Mouse (Mus musculus): ENCODE results near the gene Gm49395. TPM values are rescaled to one million over a fixed set of nuclear protein-coding genes. Genes with fewer than 3 reads are reported as not detected.
A peak's percentile ranks its signal among the peaks of the same experiment; 100 is the strongest.

The Gm49395 gene
- polyA plus RNA-seq, 1 experiment from 2014 or later, result 2.6 TPM

GRCm38 (mm10) chr13:115096216-115096615 lies 5.5 kb downstream of the Gm49395 start:
- no peak overlapping the region for H3K27ac ChIP-seq (replicated peaks)
- H3K4me1 ChIP-seq (replicated peaks), result peaks cover 5% of the 10 kb centered on the region
- H3K9ac ChIP-seq, result no peak overlapping the region
- ATAC-seq (ENCODE audit: low read depth), result no peak
- no peaks in the 10 kb centered on the region for H3K36me3 ChIP-seq
- H3K4me2 ChIP-seq, result no peak overlapping the region
- H3K27me3 ChIP-seq, result peaks cover 21% of the 10 kb centered on the region
- no peaks in the 10 kb centered on the region for H3K9me3 ChIP-seq
- 61% methylated on average over 2 of the region's 2 CpGs for WGBS
- no peak overlapping the region for H3K4me3 ChIP-seq

- no peak overlapping the region for H3K4me3 ChIP-seq
- no peaks in the 10 kb centered on the region for H3K36me3 ChIP-seq
- no peak overlapping the region for H3K4me2 ChIP-seq
- no peak overlapping the region for H3K9ac ChIP-seq
- H3K9me3 ChIP-seq, result no peaks in the 10 kb centered on the region
- H3K4me1 ChIP-seq (replicated peaks), result peaks cover 8% of the 10 kb centered on the region
- WGBS, result 92% methylated on average over 2 of the region's 2 CpGs
- no peak overlapping the region for H3K27ac ChIP-seq (replicated peaks)
- peaks cover 13% of the 10 kb centered on the region for H3K27me3 ChIP-seq
- no peak for ATAC-seq (ENCODE audit: low read depth)
Observed at GRCm38 (mm10) chr13:115095392-115095791, 6.3 kb downstream of the Gm49395 start.

- ATAC-seq (ENCODE audit: low read depth), result no peak
- Histone ChIP-seq H3K4me3 (no peak overlapping the region), H3K9ac (no peak overlapping the region), H3K27ac (replicated peaks) (no peak overlapping the region), H3K9me3 (no peaks in the 10 kb centered on the region), H3K36me3 (peaks cover 13% of the 10 kb centered on the region), H3K4me2 (no peak overlapping the region), H3K27me3 (no peaks in the 10 kb centered on the region), H3K4me1 (replicated peaks) (peaks cover 35% of the 10 kb centered on the region)
- 82% methylated on average over 3 of the region's 3 CpGs for WGBS
Observed at GRCm38 (mm10) chr13:115091511-115091910, 10.2 kb downstream of the Gm49395 start.

GRCm38 (mm10) chr13:115090977-115091445 lies 10.7 kb downstream of the Gm49395 start:
- 49% methylated on average over 9 of the region's 9 CpGs for WGBS
- peak overlapping the region; percentile 66 for H3K9ac ChIP-seq

GRCm38 (mm10) chr13:115090069-115090976 lies 11.4 kb downstream of the Gm49395 start, which contains the start of gene Pelo:
Gene Pelo (minus strand): TSS chr13:115090186.
- peak within 1 kb of the TSS; percentile 84 for H3K9ac ChIP-seq
- H3K4me1 ChIP-seq (replicated peaks), result peaks cover 35% of the 10 kb centered on the region
- no peaks in the 10 kb centered on the region for H3K27me3 ChIP-seq
- peak within 1 kb of the TSS; percentile 83 for H3K27ac ChIP-seq (replicated peaks)
- H3K36me3 ChIP-seq, result peaks cover 23% of the 10 kb centered on the region
- ATAC-seq (ENCODE audit: low read depth), result peak; percentile 98
- H3K4me2 ChIP-seq, result peak within 1 kb of the TSS; percentile 98
- peak within 1 kb of the TSS; percentile 74 for H3K4me3 ChIP-seq
- WGBS, result under 1% methylated on average over 60 of the region's 60 CpGs
- H3K9me3 ChIP-seq, result no peaks in the 10 kb centered on the region

More at GRCm38 (mm10) chr13:115090977-115091445, 10.7 kb downstream of the Gm49395 start:
- Histone ChIP-seq H3K27me3 (no peaks in the 10 kb centered on the region), H3K4me3 (peak overlapping the region; percentile 74), H3K9me3 (no peaks in the 10 kb centered on the region), H3K4me2 (peak overlapping the region; percentile 98), H3K27ac (replicated peaks) (peak overlapping the region; percentile 83), H3K36me3 (peaks cover 16% of the 10 kb centered on the region), H3K4me1 (replicated peaks) (peaks cover 35% of the 10 kb centered on the region)
- no peak for ATAC-seq (ENCODE audit: low read depth)

- whole genome bisulfite sequencing, result 6% methylated on average over 30 of the region's 35 CpGs
- H3K36me3 ChIP-seq, result peaks cover 23% of the 10 kb centered on the region
- H3K4me2 ChIP-seq, result peak overlapping the region; percentile 98
- peaks cover 35% of the 10 kb centered on the region for H3K4me1 ChIP-seq (replicated peaks)
- H3K27ac ChIP-seq (replicated peaks), result peak overlapping the region; percentile 13; the same call in 1 of the 2 replicates
- no peaks in the 10 kb centered on the region for H3K27me3 ChIP-seq
- peak overlapping the region; percentile 84 for H3K9ac ChIP-seq
- peak; percentile 85 for ATAC-seq (ENCODE audit: low read depth)
- H3K4me3 ChIP-seq, result peak overlapping the region; percentile 74
- no peaks in the 10 kb centered on the region for H3K9me3 ChIP-seq
Observed at GRCm38 (mm10) chr13:115089395-115090025, 12.2 kb downstream of the Gm49395 start.

- H3K4me3 ChIP-seq, result peak overlapping the region; percentile 74
- no peak overlapping the region for H3K27ac ChIP-seq (replicated peaks)
- H3K27me3 ChIP-seq, result no peaks in the 10 kb centered on the region
- no peak for ATAC-seq (ENCODE audit: low read depth)
- H3K4me2 ChIP-seq, result peak overlapping the region; percentile 98
- no peaks in the 10 kb centered on the region for H3K9me3 ChIP-seq
- H3K9ac ChIP-seq, result peak overlapping the region; percentile 84
- WGBS, result 59% methylated on average over 11 of the region's 11 CpGs
- peaks cover 35% of the 10 kb centered on the region for H3K4me1 ChIP-seq (replicated peaks)
- peaks cover 23% of the 10 kb centered on the region for H3K36me3 ChIP-seq
Observed at GRCm38 (mm10) chr13:115089020-115089394, 12.7 kb downstream of the Gm49395 start.

- H3K27me3 ChIP-seq, result no peaks in the 10 kb centered on the region
- H3K4me1 ChIP-seq (replicated peaks), result peaks cover 33% of the 10 kb centered on the region
- H3K9ac ChIP-seq, result no peak overlapping the region
- 90% methylated on average over 6 of the region's 6 CpGs for WGBS
- H3K27ac ChIP-seq (replicated peaks), result no peak overlapping the region
- H3K4me2 ChIP-seq, result no peak overlapping the region
- no peak overlapping the region for H3K4me3 ChIP-seq
- ATAC-seq (ENCODE audit: low read depth), result no peak
- H3K9me3 ChIP-seq, result no peaks in the 10 kb centered on the region
- H3K36me3 ChIP-seq, result peaks cover 23% of the 10 kb centered on the region
Observed at GRCm38 (mm10) chr13:115085974-115086373, 15.7 kb downstream of the Gm49395 start.

GRCm38 (mm10) chr13:115082339-115082738 lies 19.4 kb downstream of the Gm49395 start:
- Histone ChIP-seq H3K27ac (replicated peaks) (no peak overlapping the region), H3K27me3 (no peaks in the 10 kb centered on the region), H3K9me3 (no peaks in the 10 kb centered on the region), H3K4me3 (no peak overlapping the region), H3K4me1 (replicated peaks) (peaks cover 6% of the 10 kb centered on the region), H3K36me3 (peaks cover 15% of the 10 kb centered on the region; the same call in 1 of the 2 replicates), H3K9ac (no peak overlapping the region), H3K4me2 (no peak overlapping the region)
- WGBS, result 83% methylated on average over 7 of the region's 7 CpGs
- ATAC-seq (ENCODE audit: low read depth), result no peak

- Histone ChIP-seq H3K9ac (no peak overlapping the region), H3K9me3 (no peaks in the 10 kb centered on the region), H3K27ac (replicated peaks) (no peak overlapping the region), H3K36me3 (no peaks in the 10 kb centered on the region), H3K4me3 (no peak overlapping the region), H3K4me2 (no peak overlapping the region), H3K27me3 (no peaks in the 10 kb centered on the region), H3K4me1 (replicated peaks) (no peaks in the 10 kb centered on the region)
- no peak for ATAC-seq (ENCODE audit: low read depth)
- WGBS, result 87% methylated on average over 3 of the region's 3 CpGs
Observed at GRCm38 (mm10) chr13:115079996-115080585, 21.6 kb downstream of the Gm49395 start.

- ATAC-seq (ENCODE audit: low read depth), result no peak
- no peaks in the 10 kb centered on the region for H3K36me3 ChIP-seq
Observed at GRCm38 (mm10) chr13:115078997-115079685, 22.6 kb downstream of the Gm49395 start.

More at GRCm38 (mm10) chr13:115078997-115079685, 22.6 kb downstream of the Gm49395 start:
- Histone ChIP-seq H3K27me3 (no peaks in the 10 kb centered on the region), H3K27ac (replicated peaks) (no peak overlapping the region), H3K9me3 (no peaks in the 10 kb centered on the region), H3K4me1 (replicated peaks) (no peaks in the 10 kb centered on the region), H3K4me3 (no peak overlapping the region), H3K9ac (no peak overlapping the region), H3K4me2 (no peak overlapping the region)
- WGBS, result 86% methylated on average over 6 of the region's 6 CpGs
